Mouse (Mus musculus): ENCODE results near the gene Tuba1c.
A peak's percentile ranks its signal among the peaks of the same experiment; 100 is the strongest.

Tuba1c gene

GRCm38 (mm10) chr15:98991540-98992050, 38.1 kb upstream of the Tuba1c start:
- no peaks in the 10 kb centered on the region for H3K36me3 ChIP-seq (ENCODE audit: control insufficient read depth, insufficient read depth, low read length, poor library complexity, severe bottlenecking)

GRCm38 (mm10) chr15:98992086-98992912, 37.4 kb upstream of the Tuba1c start:
- Histone ChIP-seq H3K36me3 (ENCODE audit: control insufficient read depth, insufficient read depth, low read length, poor library complexity, severe bottlenecking) (no peaks in the 10 kb centered on the region), H3K27me3 (ENCODE audit: control insufficient read depth, insufficient read depth, low read length, poor library complexity, severe bottlenecking) (no peaks in the 10 kb centered on the region)
- peak; percentile 65 for DNase-seq (ENCODE audit: low read depth, low spot score)

More at GRCm38 (mm10) chr15:98991540-98992050, 38.1 kb upstream of the Tuba1c start:
- H3K27me3 ChIP-seq (ENCODE audit: control insufficient read depth, insufficient read depth, low read length, poor library complexity, severe bottlenecking) = no peaks in the 10 kb centered on the region
- no peak for DNase-seq (ENCODE audit: low read depth, low spot score)

- DNase-seq (ENCODE audit: low read depth, low spot score) = peak; percentile 92
- Histone ChIP-seq H3K36me3 (ENCODE audit: control insufficient read depth, insufficient read depth, low read length, poor library complexity, severe bottlenecking) (no peaks in the 10 kb centered on the region), H3K27me3 (ENCODE audit: control insufficient read depth, insufficient read depth, low read length, poor library complexity, severe bottlenecking) (peaks cover under 1% of the 10 kb centered on the region; the same call in 1 of the 2 replicates)
These were observed 36.4 kb upstream of the Tuba1c start for GRCm38 (mm10) chr15:98993093-98993793.

GRCm38 (mm10) chr15:98993865-98994264, 35.8 kb upstream of the Tuba1c start:
- Histone ChIP-seq H3K36me3 (ENCODE audit: control insufficient read depth, insufficient read depth, low read length, poor library complexity, severe bottlenecking) (no peaks in the 10 kb centered on the region), H3K27me3 (ENCODE audit: control insufficient read depth, insufficient read depth, low read length, poor library complexity, severe bottlenecking) (peaks cover 2% of the 10 kb centered on the region; the same call in 1 of the 2 replicates)
- DNase-seq (ENCODE audit: low read depth, low spot score) = peak; percentile 95

GRCm38 (mm10) chr15:98994957-98995520, 34.7 kb upstream of the Tuba1c start:
- no peaks in the 10 kb centered on the region for H3K36me3 ChIP-seq (ENCODE audit: control insufficient read depth, insufficient read depth, low read length, poor library complexity, severe bottlenecking)
- DNase-seq (ENCODE audit: low read depth, low spot score) = no peak
- H3K27me3 ChIP-seq (ENCODE audit: control insufficient read depth, insufficient read depth, low read length, poor library complexity, severe bottlenecking) = peaks cover 2% of the 10 kb centered on the region; the same call in 1 of the 2 replicates

GRCm38 (mm10) chr15:98996840-98997239, 32.9 kb upstream of the Tuba1c start:
- peaks cover 2% of the 10 kb centered on the region; the same call in 1 of the 2 replicates for H3K27me3 ChIP-seq (ENCODE audit: control insufficient read depth, insufficient read depth, low read length, poor library complexity, severe bottlenecking)

GRCm38 (mm10) chr15:98997938-98998774, 31.5 kb upstream of the Tuba1c start:
- H3K36me3 ChIP-seq (ENCODE audit: control insufficient read depth, insufficient read depth, low read length, poor library complexity, severe bottlenecking) = no peaks in the 10 kb centered on the region
- peaks cover 2% of the 10 kb centered on the region; the same call in 1 of the 2 replicates for H3K27me3 ChIP-seq (ENCODE audit: control insufficient read depth, insufficient read depth, low read length, poor library complexity, severe bottlenecking)
- DNase-seq (ENCODE audit: low read depth, low spot score) = no peak

More at GRCm38 (mm10) chr15:98996840-98997239, 32.9 kb upstream of the Tuba1c start:
- H3K36me3 ChIP-seq (ENCODE audit: control insufficient read depth, insufficient read depth, low read length, poor library complexity, severe bottlenecking) = no peaks in the 10 kb centered on the region
- no peak for DNase-seq (ENCODE audit: low read depth, low spot score)

- Histone ChIP-seq H3K27me3 (ENCODE audit: control insufficient read depth, insufficient read depth, low read length, poor library complexity, severe bottlenecking) (peaks cover 2% of the 10 kb centered on the region; the same call in 1 of the 2 replicates), H3K36me3 (ENCODE audit: control insufficient read depth, insufficient read depth, low read length, poor library complexity, severe bottlenecking) (no peaks in the 10 kb centered on the region)
- no peak for DNase-seq (ENCODE audit: low read depth, low spot score)
These were observed 30.9 kb upstream of the Tuba1c start for GRCm38 (mm10) chr15:98998775-98999157.

GRCm38 (mm10) chr15:99000535-99001283, 29.0 kb upstream of the Tuba1c start:
- H3K27me3 ChIP-seq (ENCODE audit: control insufficient read depth, insufficient read depth, low read length, poor library complexity, severe bottlenecking) = peaks cover 2% of the 10 kb centered on the region; the same call in 1 of the 2 replicates
- H3K36me3 ChIP-seq (ENCODE audit: control insufficient read depth, insufficient read depth, low read length, poor library complexity, severe bottlenecking) = no peaks in the 10 kb centered on the region
- peak; percentile 77 for DNase-seq (ENCODE audit: low read depth, low spot score)

- no peaks in the 10 kb centered on the region for H3K36me3 ChIP-seq (ENCODE audit: control insufficient read depth, insufficient read depth, low read length, poor library complexity, severe bottlenecking)
- peaks cover 2% of the 10 kb centered on the region; the same call in 1 of the 2 replicates for H3K27me3 ChIP-seq (ENCODE audit: control insufficient read depth, insufficient read depth, low read length, poor library complexity, severe bottlenecking)
- no peak for DNase-seq (ENCODE audit: low read depth, low spot score)
These were observed 28.2 kb upstream of the Tuba1c start for GRCm38 (mm10) chr15:99001451-99001931.

- Histone ChIP-seq H3K27me3 (ENCODE audit: control insufficient read depth, insufficient read depth, low read length, poor library complexity, severe bottlenecking) (no peaks in the 10 kb centered on the region), H3K36me3 (ENCODE audit: control insufficient read depth, insufficient read depth, low read length, poor library complexity, severe bottlenecking) (no peaks in the 10 kb centered on the region)
- DNase-seq (ENCODE audit: low read depth, low spot score) = peak; percentile 22
These were observed 26.1 kb upstream of the Tuba1c start for GRCm38 (mm10) chr15:99003600-99003999.

GRCm38 (mm10) chr15:99008801-99009241, 20.9 kb upstream of the Tuba1c start:
- Histone ChIP-seq H3K36me3 (ENCODE audit: control insufficient read depth, insufficient read depth, low read length, poor library complexity, severe bottlenecking) (no peaks in the 10 kb centered on the region), H3K27me3 (ENCODE audit: control insufficient read depth, insufficient read depth, low read length, poor library complexity, severe bottlenecking) (no peaks in the 10 kb centered on the region)
- peak; percentile 60 for DNase-seq (ENCODE audit: low read depth, low spot score)

- Histone ChIP-seq H3K27me3 (ENCODE audit: control insufficient read depth, insufficient read depth, low read length, poor library complexity, severe bottlenecking) (no peaks in the 10 kb centered on the region), H3K36me3 (ENCODE audit: control insufficient read depth, insufficient read depth, low read length, poor library complexity, severe bottlenecking) (no peaks in the 10 kb centered on the region)
- no peak for DNase-seq (ENCODE audit: low read depth, low spot score)
These were observed 18.8 kb upstream of the Tuba1c start for GRCm38 (mm10) chr15:99010896-99011295.
